Mouse (Mus musculus) ES-E14 (cell line): ENCODE measurements at regions not wholly inside any gene's neighbourhood (a gene's known extent, or its start where the extent isn't known, plus 50 kb on each side); places are given as distances from the start of the nearest gene placed in this dataset.

Experiments used
- HCFC1 ChIP-seq: IDR thresholded peaks from 2 replicates; pipeline ENCODE4 v1.6.1; 2012; ENCODE audit warnings: low read length, inconsistent platforms, borderline replicate concordance; ENCODE audit not compliant: insufficient read depth
- ZC3H11A ChIP-seq: IDR thresholded peaks from 2 replicates; pipeline ENCODE4 v1.6.1; 2012; ENCODE audit warnings: low read depth, mild to moderate bottlenecking, inconsistent platforms, low read length, borderline replicate concordance
- ZNF384 ChIP-seq: IDR thresholded peaks from 2 replicates; pipeline ENCODE4 v1.6.1; 2012; ENCODE audit warnings: low read depth, low read length, inconsistent platforms

GRCm38 (mm10) chr2:34010166-34010565 lies 122.4 kb upstream of the Mvb12b start:
- TF ChIP-seq HCFC1: no peak
- no peak for TF ChIP-seq ZNF384
- TF ChIP-seq ZC3H11A: no peak
